Mouse (Mus musculus) intestine, postnatal 0 days (tissue): Measurements from ENCODE around the gene Mutyh. TPM values are rescaled to one million over a fixed set of nuclear protein-coding genes. Genes with fewer than 3 reads are reported as not detected.

Experiments
- ATAC-seq: fragments of 200-750 bp; cut with Nextera tagmentation; 2 replicates; pipeline ENCODE4 v1.8.0; 2017; ENCODE audit warnings: mild to moderate bottlenecking, moderate TSS enrichment, moderate library complexity
- H3K27ac ChIP-seq: fragments of 300-500 bp; sonication (generic); 2 replicates; pipeline ENCODE4 v1.5.1; 2014; ENCODE audit warnings: mild to moderate bottlenecking, low read depth, low read length, moderate library complexity
- H3K27me3 ChIP-seq: fragments of 300-500 bp; sonication (generic); replicated peaks from 2 replicates; pipeline ENCODE4 v1.6.1; 2014; ENCODE audit warnings: low read length, mixed read lengths; ENCODE audit not compliant: control insufficient read depth, insufficient read depth
- H3K36me3 ChIP-seq: fragments of 300-500 bp; sonication (generic); 2 replicates; pipeline ENCODE4 v1.6.1; 2014; ENCODE audit warnings: mild to moderate bottlenecking, moderate library complexity; ENCODE audit not compliant: control insufficient read depth, insufficient read depth
- H3K4me1 ChIP-seq: fragments of 300-500 bp; sonication (generic); replicated peaks from 2 replicates; pipeline ENCODE4 v1.6.1; 2014; ENCODE audit warnings: antibody characterized with exemption, low read length, mixed read lengths; ENCODE audit not compliant: control insufficient read depth, insufficient read depth
- H3K4me2 ChIP-seq: fragments of 300-500 bp; sonication (generic); replicated peaks from 2 replicates; pipeline ENCODE4 v1.6.1; 2014; ENCODE audit warnings: low read depth, mild to moderate bottlenecking, moderate library complexity
- H3K4me3 ChIP-seq: fragments of 300-500 bp; sonication (generic); 2 replicates; pipeline ENCODE4 v1.5.1; 2014; ENCODE audit warnings: low read depth, low read length
- H3K9ac ChIP-seq: fragments of 300-500 bp; sonication (generic); 2 replicates; pipeline ENCODE4 v1.6.1; 2014; ENCODE audit warnings: mild to moderate bottlenecking, low read depth, low read length
- H3K9me3 ChIP-seq: fragments of 300-500 bp; sonication (generic); 2 replicates; pipeline ENCODE4 v1.6.1; 2016; ENCODE audit warnings: mixed run types; ENCODE audit not compliant: control insufficient read depth
- CTCF ChIP-seq: sonication (generic); IDR thresholded peaks from 2 replicates; pipeline ENCODE4 v1.5.1; 2016; ENCODE audit warnings: low read depth, mild to moderate bottlenecking, control low read depth, antibody characterized with exemption, moderate library complexity
- whole genome bisulfite sequencing: fragments of 180-500 bp; shearing (Covaris S2); extraction: QIAGEN DNeasy Blood & Tissue Kit; methylation state at CpG from one replicate; pipeline ENCODE4 v1.1.7; 2014; 5-methylcytosine and 5-hydroxymethylcytosine counted together
- polyA plus RNA-seq: library from polyadenylated mRNA; unstranded; fragments of >200 nt; fragmentation: Nextera tagmentation; extraction: Ambion mirVana; gene quantifications from 2 replicates; pipeline ENCODE4 v1.2.1, GENCODE M21; 2015

Gene Mutyh
- polyA plus RNA-seq, 1 experiment from 2014 or later: 2.9 TPM

DNA sequence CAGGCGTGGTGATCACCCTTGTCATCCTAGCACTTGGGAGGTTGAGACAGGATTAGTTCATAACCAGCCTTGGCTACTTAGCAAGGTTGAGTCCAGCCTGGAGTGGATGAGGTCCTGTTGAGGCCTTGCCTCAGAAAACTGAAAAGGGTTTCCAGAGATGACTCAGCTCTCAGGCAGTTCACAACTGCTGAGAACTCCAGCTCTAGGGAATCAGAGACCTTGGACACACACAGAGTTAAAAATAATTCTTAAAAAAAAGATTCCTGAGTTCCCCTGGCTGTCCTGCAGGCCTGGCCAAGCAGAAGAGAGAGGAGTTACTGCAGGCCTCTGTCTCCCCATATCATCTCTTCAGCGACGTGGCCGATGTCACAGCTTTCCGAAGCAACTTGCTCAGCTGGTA is 7.8 kb downstream of the Mutyh start:
- ATAC-seq: no peak
- WGBS: 83% methylated on average over 5 of the region's 5 CpGs
- Histone ChIP-seq H3K27ac (no peak overlapping the region), H3K4me2 (no peak overlapping the region), H3K4me3 (no peak overlapping the region), H3K9ac (no peak overlapping the region), H3K4me1 (no peaks in the 10 kb centered on the region), H3K9me3 (no peaks in the 10 kb centered on the region), H3K27me3 (0 out of 2 replicates have a peak, but pooled peaks cover under 1% of the 10 kb centered on the region), H3K36me3 (no peaks in the 10 kb centered on the region; the same call in 1 of the 2 replicates)
- TF ChIP-seq CTCF: no peak

DNA sequence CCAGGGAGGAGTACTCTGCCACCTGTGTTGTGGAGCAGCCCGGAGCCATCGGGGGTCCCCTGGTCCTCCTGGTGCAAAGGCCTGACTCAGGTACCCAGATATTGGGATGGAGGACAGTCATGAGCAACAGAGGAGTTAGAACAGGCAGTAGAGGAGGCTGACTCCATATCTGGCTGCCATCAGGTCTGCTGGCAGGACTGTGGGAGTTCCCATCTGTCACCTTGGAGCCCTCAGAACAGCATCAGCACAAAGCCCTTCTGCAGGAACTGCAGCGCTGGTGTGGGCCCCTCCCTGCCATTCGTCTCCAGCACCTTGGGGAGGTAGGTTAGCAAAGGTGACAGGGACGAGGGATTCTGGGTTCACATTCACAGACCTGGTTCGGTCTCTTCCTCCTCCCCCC is 10.0 kb downstream of the Mutyh start:
- TF ChIP-seq CTCF: no peak
- Histone ChIP-seq H3K4me1 (no peaks in the 10 kb centered on the region; the same call in 1 of the 2 replicates), H3K27me3 (0 out of 2 replicates have a peak, but pooled peaks cover 6% of the 10 kb centered on the region), H3K9me3 (no peaks in the 10 kb centered on the region), H3K36me3 (no peaks in the 10 kb centered on the region; the same call in 1 of the 2 replicates), H3K9ac (no peak overlapping the region), H3K27ac (no peak overlapping the region), H3K4me3 (no peak overlapping the region), H3K4me2 (no peak overlapping the region)
- ATAC-seq: no peak
- WGBS: 92% methylated on average over 6 of the region's 6 CpGs

DNA sequence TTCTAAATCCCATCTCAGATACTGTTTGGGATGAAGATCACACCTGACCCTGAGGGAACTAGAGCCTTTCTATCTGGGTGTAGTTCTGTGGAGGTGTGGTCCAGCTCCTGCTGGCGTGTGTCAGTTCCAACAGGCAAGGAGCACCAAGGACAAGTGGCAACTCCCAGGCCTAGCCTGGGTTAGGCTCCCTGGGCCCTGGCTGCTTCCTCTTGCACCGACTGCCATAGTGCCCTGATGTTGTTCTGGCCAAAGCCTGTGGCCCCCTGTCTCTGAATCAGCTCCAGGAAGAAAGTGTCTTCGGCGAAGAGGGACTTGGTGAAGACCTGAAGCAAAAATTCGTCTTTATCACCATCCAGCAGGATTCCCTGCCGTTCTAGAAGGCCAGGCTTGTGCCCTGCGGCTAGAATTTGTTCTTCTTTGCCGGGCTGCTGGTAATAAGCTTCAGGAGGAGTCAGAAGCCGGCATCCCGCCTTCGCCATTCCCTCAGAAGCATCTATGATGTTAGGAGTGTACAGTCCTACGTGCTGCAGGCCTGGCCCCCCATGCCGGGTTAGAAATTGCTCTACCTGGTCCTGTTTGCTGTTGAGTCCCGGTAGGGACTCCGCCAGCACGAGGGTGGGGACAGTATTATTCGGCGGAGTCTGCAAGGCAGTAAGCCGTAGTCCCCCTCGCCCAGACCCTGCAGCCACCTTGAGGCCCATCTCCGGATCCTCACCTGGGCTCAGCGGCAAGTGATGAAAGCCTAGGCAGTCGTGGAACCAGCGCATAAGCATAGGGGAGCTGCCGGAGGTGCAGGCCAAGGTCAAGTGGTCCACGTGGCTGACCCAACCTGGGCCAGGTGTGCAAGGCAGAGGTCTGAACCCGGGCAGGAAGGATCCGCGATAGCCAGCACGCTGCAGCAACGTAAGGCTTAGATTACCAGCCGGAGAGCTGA is 12.7 kb downstream of the Mutyh start:
- H3K4me3 ChIP-seq: peak overlapping the region; percentile 49
- H3K9me3 ChIP-seq: no peaks in the 10 kb centered on the region
- TF ChIP-seq CTCF: no peak
- H3K9ac ChIP-seq: peak overlapping the region; percentile 40; the same call in 1 of the 2 replicates
- no peak overlapping the region for H3K27ac ChIP-seq
- WGBS: 34% methylated on average over 32 of the region's 32 CpGs
- no peaks in the 10 kb centered on the region; the same call in 1 of the 2 replicates for H3K4me1 ChIP-seq
- H3K27me3 ChIP-seq: 0 out of 2 replicates have a peak, but pooled peaks cover 6% of the 10 kb centered on the region
- no peak for ATAC-seq
- peak overlapping the region; percentile 93 for H3K4me2 ChIP-seq
- H3K36me3 ChIP-seq: no peaks in the 10 kb centered on the region; the same call in 1 of the 2 replicates

DNA sequence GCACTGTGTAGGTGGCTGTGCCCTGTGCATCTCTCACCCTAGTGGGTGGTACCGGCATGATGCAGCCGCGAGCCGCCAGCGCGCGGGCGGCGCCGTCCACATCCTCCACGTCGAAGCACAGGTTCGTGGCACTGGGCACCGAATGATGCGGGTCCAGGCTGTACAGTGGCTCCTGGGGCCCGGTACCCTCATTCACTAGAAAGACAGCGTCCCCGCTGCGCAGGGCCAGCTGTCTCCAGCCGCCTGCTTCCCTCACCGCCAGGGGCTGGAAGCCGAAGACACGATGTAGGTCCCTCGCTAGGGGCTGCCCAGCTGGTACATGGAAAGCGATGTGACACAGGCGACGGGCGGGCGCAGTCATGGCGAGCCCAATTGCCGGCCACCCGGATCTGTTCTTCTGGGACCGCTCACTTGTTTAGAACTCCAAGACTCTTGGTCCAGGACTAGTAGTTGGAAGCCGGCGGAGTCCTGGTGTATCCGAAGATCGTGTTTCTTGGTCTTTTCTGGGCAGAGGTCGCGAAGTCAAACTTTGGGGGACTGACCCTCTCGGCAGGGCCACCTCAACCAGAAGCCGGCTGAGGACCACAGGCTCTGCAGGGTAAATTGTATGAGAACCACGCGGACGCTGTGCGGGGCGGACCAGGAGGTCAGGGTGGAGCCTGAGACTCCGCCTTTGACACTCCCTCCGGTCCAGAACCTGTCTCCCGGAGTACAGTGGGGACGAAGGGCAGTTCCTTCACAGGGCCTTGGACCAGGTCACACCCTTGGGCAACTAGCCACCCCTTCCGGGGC is 13.6 kb downstream of the Mutyh start:
- under 1% methylated on average over 51 of the region's 51 CpGs for WGBS
- peak; percentile 86 for ATAC-seq
- H3K9ac ChIP-seq: peak overlapping the region; percentile 35; the same call in 1 of the 2 replicates

DNA sequence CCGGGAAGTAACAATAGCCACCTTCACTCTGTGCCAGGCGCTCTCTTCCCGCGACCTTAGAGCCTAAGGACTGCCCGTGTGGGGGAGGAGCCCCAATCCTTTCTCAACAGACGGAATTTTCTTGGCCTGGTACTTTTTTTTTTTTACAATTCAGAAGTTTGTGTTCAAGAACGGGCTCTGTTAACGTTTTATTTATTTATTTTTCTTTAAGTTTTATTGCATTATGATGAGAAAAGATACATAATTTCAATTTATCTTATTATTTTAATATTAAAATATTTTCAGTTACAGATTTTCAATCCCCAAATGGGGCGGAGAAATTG is 14.1 kb downstream of the Mutyh start, which contains the start of gene Hpdl:
Hpdl (minus strand) TSS at position 14 of the 323 bp plus-strand sequence.
- WGBS: 10% methylated on average over 9 of the region's 9 CpGs
- Histone ChIP-seq H3K9me3 (no peaks in the 10 kb centered on the region), H3K9ac (peak within 1 kb of the TSS; percentile 40; the same call in 1 of the 2 replicates), H3K4me2 (peak within 1 kb of the TSS; percentile 93), H3K27me3 (0 out of 2 replicates have a peak, but pooled peaks cover 6% of the 10 kb centered on the region), H3K27ac (no peak within 1 kb of the TSS; the same call in 1 of the 2 replicates), H3K4me1 (no peaks in the 10 kb centered on the region; the same call in 1 of the 2 replicates), H3K36me3 (no peaks in the 10 kb centered on the region; the same call in 1 of the 2 replicates), H3K4me3 (peak within 1 kb of the TSS; percentile 49)
- ATAC-seq: no peak
- TF ChIP-seq CTCF: no peak

More for the DNA sequence above, 13.6 kb downstream of the Mutyh start:
- peak overlapping the region; percentile 93 for H3K4me2 ChIP-seq
- H3K9me3 ChIP-seq: no peaks in the 10 kb centered on the region
- 0 out of 2 replicates have a peak, but pooled peaks cover 6% of the 10 kb centered on the region for H3K27me3 ChIP-seq
- H3K4me1 ChIP-seq: no peaks in the 10 kb centered on the region; the same call in 1 of the 2 replicates
- peak; percentile 62 for TF ChIP-seq CTCF
- no peak overlapping the region for H3K27ac ChIP-seq
- no peaks in the 10 kb centered on the region; the same call in 1 of the 2 replicates for H3K36me3 ChIP-seq
- peak overlapping the region; percentile 49 for H3K4me3 ChIP-seq
